Mouse (Mus musculus) G1E (cell line): ENCODE results near the gene Fhad1.

Source experiments
- CTCF ChIP-seq: IDR thresholded peaks from 2 replicates; pipeline ENCODE4 v1.5.1; 2012; ENCODE audit warnings: low read depth, low read length, inconsistent platforms, mixed read lengths
- GATA1 ChIP-seq: IDR thresholded peaks from 2 replicates; pipeline ENCODE4 v1.6.1; 2012; ENCODE audit warnings: borderline replicate concordance, low read length, inconsistent platforms, mixed read lengths
- GATA2 ChIP-seq: IDR thresholded peaks from 2 replicates; pipeline ENCODE4 v1.6.1; 2012; ENCODE audit warnings: low read depth, low read length, inconsistent platforms, borderline replicate concordance
- POLR2AphosphoS5 ChIP-seq: IDR thresholded peaks from 2 replicates; pipeline ENCODE4 v1.6.1; 2012; ENCODE audit warnings: low read depth, low read length, inconsistent platforms; ENCODE audit not compliant: insufficient replicate concordance
- TAL1 ChIP-seq: conservative IDR thresholded peaks from 2 replicates; pipeline ENCODE4 v1.6.1; 2012; ENCODE audit warnings: low read depth, low read length, inconsistent platforms, mixed read lengths

GRCm38 (mm10) chr4:142000581-142000980 lies 14.3 kb downstream of the Fhad1 start:
- no peak for TF ChIP-seq CTCF
- TF ChIP-seq GATA1: no peak
- no peak for TF ChIP-seq TAL1
- TF ChIP-seq GATA2: no peak
- no peak for TF ChIP-seq POLR2AphosphoS5
